Mouse (Mus musculus): ENCODE measurements around the gene 4930453N24Rik. TPM values are rescaled to one million over a fixed set of nuclear protein-coding genes. Genes with fewer than 3 reads are reported as not detected.

The 4930453N24Rik gene
- polyA plus RNA-seq (2012; ENCODE audit: low replicate concordance) = 8.6 and 15.1 TPM in 2 replicates

GRCm38 (mm10) chr16:64770521-64771430, at the start of gene 4930453N24Rik:
4930453N24Rik (minus strand) TSS chr16:64771161.

Other genes with a start within 250 kb of the 4930453N24Rik start
- not detected in 2 replicates for gene Csnka2ip, start 168.8 kb downstream of the 4930453N24Rik start, polyA plus RNA-seq (2012; ENCODE audit: low replicate concordance)
- gene Zfp654, start 80.5 kb upstream of the 4930453N24Rik start, polyA plus RNA-seq (2012; ENCODE audit: low replicate concordance) = 1.0 and 1.2 TPM in 2 replicates
- gene Cggbp1, start 80.8 kb upstream of the 4930453N24Rik start, polyA plus RNA-seq (2012; ENCODE audit: low replicate concordance) = 28.0 and 29.9 TPM in 2 replicates

Data from hematopoietic multipotent progenitor cell, adult 10-12 weeks (in vitro differentiated cells).